Mouse (Mus musculus) C2C12 (cell line): ENCODE measurements around the gene 1700001C02Rik.

Experiments
- CEBPB ChIP-seq: IDR thresholded peaks from one replicate; pipeline ENCODE4 v1.6.1; 2011; ENCODE audit warnings: low read depth, mild to moderate bottlenecking, control low read depth, moderate library complexity
- CTCF ChIP-seq: IDR thresholded peaks from one replicate; pipeline ENCODE4 v1.5.1; 2011; ENCODE audit not compliant: control insufficient read depth, insufficient read depth, insufficient read length
- MAX ChIP-seq: IDR thresholded peaks from one replicate; pipeline ENCODE4 v1.6.1; 2011; ENCODE audit warnings: mild to moderate bottlenecking, control low read depth
- USF1 ChIP-seq: IDR thresholded peaks from one replicate; pipeline ENCODE4 v1.6.1; 2011; ENCODE audit warnings: low read depth, mild to moderate bottlenecking, control low read depth, moderate library complexity

DNA sequence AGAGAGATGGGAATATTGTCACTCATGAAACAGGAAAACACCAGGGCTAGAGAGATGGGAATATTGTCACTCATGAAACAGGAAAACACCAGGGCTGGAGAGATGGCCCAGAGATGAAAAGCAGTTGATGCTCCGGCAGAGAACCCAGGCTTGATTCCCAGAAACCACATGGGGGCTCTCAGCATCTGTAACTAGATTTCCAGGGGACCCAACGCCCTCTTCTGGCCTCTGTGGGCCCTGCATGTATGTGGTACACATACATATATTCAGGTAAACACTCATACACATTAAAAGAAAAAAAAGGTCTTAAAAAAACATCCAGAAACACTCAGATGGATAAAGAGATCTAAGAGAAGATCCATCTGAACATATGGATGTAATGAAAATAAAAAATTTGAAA, 26.9 kb upstream of the 1700001C02Rik start:
- TF ChIP-seq CEBPB (no peak), USF1 (no peak), CTCF (no peak), MAX (no peak)
